Mouse (Mus musculus): ENCODE measurements around the gene Cdkn2d. TPM values are rescaled to one million over a fixed set of nuclear protein-coding genes. Genes with fewer than 3 reads are reported as not detected.
"Not testable (repeated sequence)": the region's sequence is repeated elsewhere in the genome, so short reads cannot be mapped to it uniquely, and the experiment has no call there.

Cdkn2d gene
- polyA plus RNA-seq, 1 experiment = 11.6 TPM

DNA sequence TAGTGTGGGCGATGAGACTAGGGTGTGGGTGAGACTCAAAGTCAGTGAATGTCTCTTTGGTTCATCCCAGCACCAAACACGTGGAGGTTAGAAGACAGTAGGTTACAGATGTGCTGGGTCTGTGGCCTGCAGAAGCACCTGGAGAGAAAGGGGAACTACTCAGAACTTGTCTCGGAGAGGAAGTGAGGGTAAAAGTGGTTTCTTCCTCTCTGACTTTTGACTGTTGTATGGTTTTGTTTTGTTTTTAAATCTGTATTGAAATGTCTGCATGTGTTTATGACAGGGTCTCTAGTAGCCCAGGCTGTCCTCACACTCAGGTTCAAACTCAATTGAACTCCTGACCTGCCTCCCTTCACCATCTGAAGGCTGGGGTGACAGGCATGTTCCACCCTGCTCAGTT, 36.8 kb upstream of the Cdkn2d start:
- no peak for TF ChIP-seq POLR2A (IDR thresholded peaks at IDR 0.05; ENCODE audit: insufficient read depth, low read length)
- TF ChIP-seq CTCF (IDR thresholded peaks at IDR 0.05; ENCODE audit: low read depth, low read length) = no peak
- no peak for TF ChIP-seq EP300 (IDR thresholded peaks at IDR 0.05; ENCODE audit: insufficient read depth, low read depth, low read length)
- Histone ChIP-seq H3K4me1 (ENCODE audit: control insufficient read depth, insufficient read depth, low read length) (peaks cover 6% of the 10 kb centered on the region), H3K4me3 (ENCODE audit: low read depth, low read length) (no peak overlapping the region), H3K9ac (ENCODE audit: low read depth, poor library complexity, severe bottlenecking) (no peak overlapping the region), H3K9me3 (replicated peaks; ENCODE audit: control insufficient read depth, insufficient read depth, low read length, poor library complexity, severe bottlenecking) (no peaks in the 10 kb centered on the region), H3K36me3 (ENCODE audit: control insufficient read depth, insufficient read depth, low read length, poor library complexity, severe bottlenecking) (no peaks in the 10 kb centered on the region), H3K27me3 (ENCODE audit: control insufficient read depth, insufficient read depth, low read length, poor library complexity, severe bottlenecking) (no peaks in the 10 kb centered on the region), H3K27ac (ENCODE audit: insufficient read depth, low read length) (no peak overlapping the region)

- Histone ChIP-seq H3K27me3 (ENCODE audit: control insufficient read depth, insufficient read depth, low read length, poor library complexity, severe bottlenecking) (no peaks in the 10 kb centered on the region), H3K36me3 (ENCODE audit: control insufficient read depth, insufficient read depth, low read length, poor library complexity, severe bottlenecking) (no peaks in the 10 kb centered on the region), H3K27ac (ENCODE audit: insufficient read depth, low read length) (no peak overlapping the region), H3K4me1 (ENCODE audit: control insufficient read depth, insufficient read depth, low read length) (peaks cover 3% of the 10 kb centered on the region), H3K4me3 (ENCODE audit: low read depth, low read length) (no peak overlapping the region), H3K9ac (ENCODE audit: low read depth, poor library complexity, severe bottlenecking) (no peak overlapping the region), H3K9me3 (replicated peaks; ENCODE audit: control insufficient read depth, insufficient read depth, low read length, poor library complexity, severe bottlenecking) (no peaks in the 10 kb centered on the region)
- no peak for TF ChIP-seq CTCF (IDR thresholded peaks at IDR 0.05; ENCODE audit: low read depth, low read length)
- no peak for TF ChIP-seq POLR2A (IDR thresholded peaks at IDR 0.05; ENCODE audit: insufficient read depth, low read length)
- TF ChIP-seq EP300 (IDR thresholded peaks at IDR 0.05; ENCODE audit: insufficient read depth, low read depth, low read length) = no peak
These were observed 36.4 kb upstream of the Cdkn2d start for GRCm38 (mm10) chr9:21327569-21327968.

GRCm38 (mm10) chr9:21324269-21324668, 33.1 kb upstream of the Cdkn2d start:
- Histone ChIP-seq H3K9me3 (replicated peaks; ENCODE audit: control insufficient read depth, insufficient read depth, low read length, poor library complexity, severe bottlenecking) (no peaks in the 10 kb centered on the region), H3K27me3 (ENCODE audit: control insufficient read depth, insufficient read depth, low read length, poor library complexity, severe bottlenecking) (no peaks in the 10 kb centered on the region), H3K9ac (ENCODE audit: low read depth, poor library complexity, severe bottlenecking) (no peak overlapping the region), H3K4me3 (ENCODE audit: low read depth, low read length) (no peak overlapping the region), H3K36me3 (ENCODE audit: control insufficient read depth, insufficient read depth, low read length, poor library complexity, severe bottlenecking) (no peaks in the 10 kb centered on the region), H3K27ac (ENCODE audit: insufficient read depth, low read length) (no peak overlapping the region), H3K4me1 (ENCODE audit: control insufficient read depth, insufficient read depth, low read length) (no peaks in the 10 kb centered on the region)
- no peak for TF ChIP-seq EP300 (IDR thresholded peaks at IDR 0.05; ENCODE audit: insufficient read depth, low read depth, low read length)
- no peak for TF ChIP-seq CTCF (IDR thresholded peaks at IDR 0.05; ENCODE audit: low read depth, low read length)
- no peak for TF ChIP-seq POLR2A (IDR thresholded peaks at IDR 0.05; ENCODE audit: insufficient read depth, low read length)

DNA sequence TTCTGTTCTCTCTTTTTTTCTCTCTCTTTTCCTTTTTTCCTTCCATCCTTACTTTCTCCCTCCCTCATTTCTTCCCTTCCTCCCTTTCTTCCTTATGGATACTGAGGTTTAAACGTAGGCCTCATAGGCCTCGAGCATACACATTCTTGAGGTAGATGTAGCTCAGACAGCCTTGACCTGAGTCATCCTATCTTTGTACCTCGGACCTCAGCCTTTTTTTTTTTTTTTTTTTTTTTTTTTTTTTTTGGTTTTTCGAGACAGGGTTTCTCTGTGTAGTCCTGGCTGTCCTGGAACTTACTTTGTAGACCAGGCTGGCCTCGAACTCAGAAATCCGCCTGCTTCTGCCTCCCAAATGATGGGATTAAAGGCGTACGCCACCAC, 31.7 kb upstream of the Cdkn2d start:
- not testable (repeated sequence) for H3K27me3 ChIP-seq (ENCODE audit: control insufficient read depth, insufficient read depth, low read length, poor library complexity, severe bottlenecking); H3K9me3 ChIP-seq (replicated peaks; ENCODE audit: control insufficient read depth, insufficient read depth, low read length, poor library complexity, severe bottlenecking); H3K27ac ChIP-seq (ENCODE audit: insufficient read depth, low read length); H3K9ac ChIP-seq (ENCODE audit: low read depth, poor library complexity, severe bottlenecking); H3K4me3 ChIP-seq (ENCODE audit: low read depth, low read length); H3K36me3 ChIP-seq (ENCODE audit: control insufficient read depth, insufficient read depth, low read length, poor library complexity, severe bottlenecking); H3K4me1 ChIP-seq (ENCODE audit: control insufficient read depth, insufficient read depth, low read length)

DNA sequence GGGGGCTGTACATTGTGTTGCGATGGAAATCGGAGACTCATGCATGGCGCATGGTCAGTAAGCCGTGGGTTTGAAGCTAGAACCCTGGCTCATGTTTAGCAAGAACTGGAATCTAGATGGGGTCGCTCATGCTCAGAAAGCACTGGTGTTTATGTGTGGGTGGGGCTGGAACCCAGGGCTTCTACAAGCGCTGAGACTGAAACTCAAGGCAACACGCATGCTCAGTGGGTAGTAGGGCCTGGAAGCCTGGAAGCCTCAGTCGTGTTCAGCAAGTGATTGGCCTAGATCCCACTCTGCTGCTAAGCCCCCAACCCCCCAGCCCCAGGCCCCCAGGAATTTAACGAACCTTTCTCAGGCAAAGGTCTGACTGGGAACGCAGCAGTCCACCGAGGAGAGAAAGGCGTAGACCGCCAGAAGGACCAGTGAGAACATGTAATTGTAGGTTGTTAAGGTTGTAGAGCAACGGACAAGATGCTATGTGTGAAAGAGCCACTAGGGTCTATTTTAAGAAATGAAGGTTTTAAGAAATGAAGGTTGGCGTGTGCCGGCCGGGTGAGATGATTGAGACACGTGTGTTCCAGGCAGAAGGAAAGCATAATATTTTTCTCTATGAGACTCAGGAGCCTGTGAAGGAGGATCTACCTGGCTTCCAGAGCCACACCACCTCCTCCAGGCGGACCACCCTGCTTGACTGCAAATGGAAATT, 31.2 kb upstream of the Cdkn2d start:
- no peaks in the 10 kb centered on the region for H3K4me1 ChIP-seq (ENCODE audit: control insufficient read depth, insufficient read depth, low read length)
- no peak overlapping the region for H3K27ac ChIP-seq (ENCODE audit: insufficient read depth, low read length)
- H3K9ac ChIP-seq (ENCODE audit: low read depth, poor library complexity, severe bottlenecking) = no peak overlapping the region
- H3K36me3 ChIP-seq (ENCODE audit: control insufficient read depth, insufficient read depth, low read length, poor library complexity, severe bottlenecking) = no peaks in the 10 kb centered on the region
- TF ChIP-seq EP300 (IDR thresholded peaks at IDR 0.05; ENCODE audit: insufficient read depth, low read depth, low read length) (no peak), POLR2A (IDR thresholded peaks at IDR 0.05; ENCODE audit: insufficient read depth, low read length) (no peak), CTCF (IDR thresholded peaks at IDR 0.05; ENCODE audit: low read depth, low read length) (no peak)
- H3K27me3 ChIP-seq (ENCODE audit: control insufficient read depth, insufficient read depth, low read length, poor library complexity, severe bottlenecking) = no peaks in the 10 kb centered on the region
- no peaks in the 10 kb centered on the region for H3K9me3 ChIP-seq (replicated peaks; ENCODE audit: control insufficient read depth, insufficient read depth, low read length, poor library complexity, severe bottlenecking)
- H3K4me3 ChIP-seq (ENCODE audit: low read depth, low read length) = no peak overlapping the region

DNA sequence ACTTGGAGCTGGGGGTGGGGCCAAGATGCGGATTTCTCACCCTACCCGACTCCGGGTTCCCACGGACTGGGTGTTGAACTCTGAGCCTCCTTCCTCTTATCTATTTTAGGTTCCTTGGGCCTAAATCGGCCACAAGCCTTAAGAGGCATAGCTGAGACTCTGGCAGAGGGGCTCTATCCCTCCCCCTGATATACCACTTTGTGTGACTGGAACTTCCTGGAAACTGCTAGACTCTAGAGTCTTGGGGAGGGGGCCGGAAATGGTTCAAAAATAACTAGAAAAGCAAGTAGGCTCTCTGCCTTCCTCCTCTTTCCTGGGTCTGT, 30.3 kb upstream of the Cdkn2d start:
- Histone ChIP-seq H3K4me1 (ENCODE audit: control insufficient read depth, insufficient read depth, low read length) (no peaks in the 10 kb centered on the region), H3K27ac (ENCODE audit: insufficient read depth, low read length) (no peak overlapping the region)

More for the DNA sequence above, 30.3 kb upstream of the Cdkn2d start:
- H3K27me3 ChIP-seq (ENCODE audit: control insufficient read depth, insufficient read depth, low read length, poor library complexity, severe bottlenecking) = no peaks in the 10 kb centered on the region
- no peak overlapping the region for H3K9ac ChIP-seq (ENCODE audit: low read depth, poor library complexity, severe bottlenecking)
- H3K9me3 ChIP-seq (replicated peaks; ENCODE audit: control insufficient read depth, insufficient read depth, low read length, poor library complexity, severe bottlenecking) = no peaks in the 10 kb centered on the region
- no peaks in the 10 kb centered on the region for H3K36me3 ChIP-seq (ENCODE audit: control insufficient read depth, insufficient read depth, low read length, poor library complexity, severe bottlenecking)
- no peak for TF ChIP-seq EP300 (IDR thresholded peaks at IDR 0.05; ENCODE audit: insufficient read depth, low read depth, low read length)
- TF ChIP-seq CTCF (IDR thresholded peaks at IDR 0.05; ENCODE audit: low read depth, low read length) = no peak
- TF ChIP-seq POLR2A (IDR thresholded peaks at IDR 0.05; ENCODE audit: insufficient read depth, low read length) = no peak
- H3K4me3 ChIP-seq (ENCODE audit: low read depth, low read length) = peak overlapping the region; percentile 88

All from ES-Bruce4 (cell line).